Mouse (Mus musculus) lung, postnatal 0 days (tissue): Measurements from ENCODE around the gene Yeats2.

Experiments
- CTCF ChIP-seq: IDR thresholded peaks from 2 replicates; pipeline ENCODE4 v1.5.1; 2016; ENCODE audit warnings: antibody characterized with exemption, mild to moderate bottlenecking
- EP300 ChIP-seq: IDR thresholded peaks from 2 replicates; pipeline ENCODE4 v1.6.1; 2016; ENCODE audit warnings: antibody characterized with exemption, mild to moderate bottlenecking, control low read depth

- peak; percentile 78 for TF ChIP-seq EP300
- peak; percentile 19; the same call in 1 of the 2 replicates for TF ChIP-seq CTCF
Observed at GRCm38 (mm10) chr16:20098866-20099629, 41.8 kb upstream of the Yeats2 start.
